Mouse (Mus musculus) heart, embryonic 16.5 days (tissue): ENCODE measurements at regions not wholly inside any gene's neighbourhood (a gene's known extent, or its start where the extent isn't known, plus 50 kb on each side); places are given as distances from the start of the nearest gene placed in this dataset.

Experiments used
- ATAC-seq: fragments of 200-750 bp; cut with Nextera tagmentation; replicated peaks from 2 replicates; pipeline ENCODE4 v1.8.0; 2017; ENCODE audit warnings: moderate number of reproducible peaks; ENCODE audit not compliant: insufficient read depth, low FRiP score; ENCODE audit errors: extremely low read depth
- H3K27ac ChIP-seq: fragments of 300-500 bp; sonication (generic); 2 replicates; pipeline ENCODE4 v1.5.1; 2014; ENCODE audit warnings: mild to moderate bottlenecking, low read length, control low read depth, moderate library complexity
- H3K27me3 ChIP-seq: fragments of 300-500 bp; sonication (generic); 2 replicates; pipeline ENCODE4 v1.6.1; 2014; ENCODE audit warnings: low read length, mixed read lengths; ENCODE audit not compliant: control insufficient read depth, insufficient read depth
- H3K36me3 ChIP-seq: fragments of 300-500 bp; sonication (generic); 2 replicates; pipeline ENCODE4 v1.6.1; 2014; ENCODE audit not compliant: control insufficient read depth, insufficient read depth
- H3K4me1 ChIP-seq: fragments of 300-500 bp; sonication (generic); 2 replicates; pipeline ENCODE4 v1.6.1; 2014; ENCODE audit warnings: low read length, mixed read lengths; ENCODE audit not compliant: control insufficient read depth, insufficient read depth
- H3K4me2 ChIP-seq: fragments of 300-500 bp; sonication (generic); 2 replicates; pipeline ENCODE4 v1.6.1; 2014; ENCODE audit warnings: low read depth, mild to moderate bottlenecking, control low read depth, low read length
- H3K4me3 ChIP-seq: fragments of 300-500 bp; sonication (generic); 2 replicates; pipeline ENCODE4 v1.5.1; 2014; ENCODE audit warnings: mild to moderate bottlenecking, control low read depth, low read length
- H3K9ac ChIP-seq: fragments of 300-500 bp; sonication (generic); 2 replicates; pipeline ENCODE4 v1.6.1; 2014; ENCODE audit warnings: low read length, control low read depth
- H3K9me3 ChIP-seq: fragments of 300-500 bp; sonication (generic); replicated peaks from 2 replicates; pipeline ENCODE4 v1.6.1; 2016; ENCODE audit warnings: low read length; ENCODE audit not compliant: control insufficient read depth
- WGBS: fragments of 180-500 bp; shearing (Covaris S2); extraction: QIAGEN DNeasy Blood & Tissue Kit; methylation state at CpG from one replicate; pipeline ENCODE4 v1.1.7; 2014; 5-methylcytosine and 5-hydroxymethylcytosine counted together

DNA sequence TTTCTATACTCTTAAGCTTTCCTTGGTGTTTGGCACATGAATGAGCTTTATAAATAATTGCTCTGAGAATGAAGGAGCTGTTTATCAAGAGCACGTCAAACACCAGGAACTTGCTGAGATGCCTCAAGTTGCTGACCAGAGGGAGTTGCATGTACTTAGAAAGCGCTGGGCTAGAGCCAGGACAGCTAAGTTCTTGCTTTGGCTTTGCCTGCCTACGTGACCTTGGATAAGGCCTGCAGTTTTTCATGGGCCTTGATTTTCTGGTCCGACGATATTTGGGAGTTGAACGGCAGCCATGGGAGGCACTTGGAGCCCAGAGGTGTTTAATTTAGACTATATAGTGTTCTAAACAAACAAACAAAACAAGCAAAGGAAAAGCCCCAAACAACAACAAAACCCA, 62.4 kb downstream of the Foxd1 start:
- Histone ChIP-seq H3K4me2 (no peak overlapping the region), H3K27me3 (peaks cover 3% of the 10 kb centered on the region; the same call in 1 of the 2 replicates), H3K9ac (no peak overlapping the region), H3K36me3 (no peaks in the 10 kb centered on the region), H3K4me1 (peaks cover 3% of the 10 kb centered on the region; the same call in 1 of the 2 replicates), H3K9me3 (no peaks in the 10 kb centered on the region), H3K4me3 (no peak overlapping the region), H3K27ac (no peak overlapping the region)
- WGBS, result 67% methylated on average over 6 of the region's 6 CpGs
- no peak for ATAC-seq

DNA sequence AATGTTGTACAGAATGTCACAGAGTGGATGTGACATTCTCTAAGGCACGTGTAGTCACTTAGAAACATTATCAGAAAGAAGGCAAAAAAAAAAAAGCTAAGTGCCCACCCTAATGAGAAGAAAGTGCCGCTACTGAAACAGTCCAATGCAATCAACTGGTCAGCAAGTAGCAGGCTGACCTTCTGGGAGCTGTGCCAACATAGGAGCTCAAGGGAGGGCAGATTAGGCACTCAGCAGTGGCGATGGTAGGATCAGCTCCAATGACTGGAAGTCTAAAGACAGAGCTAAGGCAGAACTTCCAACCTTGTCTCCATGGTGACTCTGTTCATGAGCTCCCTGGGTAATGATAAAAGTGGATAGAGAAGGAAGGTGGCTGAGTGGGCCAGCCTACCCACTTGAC, 60.8 kb downstream of the Foxd1 start:
- 21% methylated on average over 3 of the region's 3 CpGs for WGBS
- no peak overlapping the region for H3K27ac ChIP-seq
- H3K9me3 ChIP-seq, result no peaks in the 10 kb centered on the region
- H3K4me1 ChIP-seq, result peaks cover 3% of the 10 kb centered on the region; the same call in 1 of the 2 replicates
- H3K27me3 ChIP-seq, result peaks cover 9% of the 10 kb centered on the region; the same call in 1 of the 2 replicates
- H3K36me3 ChIP-seq, result no peaks in the 10 kb centered on the region
- no peak overlapping the region for H3K4me3 ChIP-seq
- H3K4me2 ChIP-seq, result no peak overlapping the region
- H3K9ac ChIP-seq, result no peak overlapping the region
- no peak for ATAC-seq

DNA sequence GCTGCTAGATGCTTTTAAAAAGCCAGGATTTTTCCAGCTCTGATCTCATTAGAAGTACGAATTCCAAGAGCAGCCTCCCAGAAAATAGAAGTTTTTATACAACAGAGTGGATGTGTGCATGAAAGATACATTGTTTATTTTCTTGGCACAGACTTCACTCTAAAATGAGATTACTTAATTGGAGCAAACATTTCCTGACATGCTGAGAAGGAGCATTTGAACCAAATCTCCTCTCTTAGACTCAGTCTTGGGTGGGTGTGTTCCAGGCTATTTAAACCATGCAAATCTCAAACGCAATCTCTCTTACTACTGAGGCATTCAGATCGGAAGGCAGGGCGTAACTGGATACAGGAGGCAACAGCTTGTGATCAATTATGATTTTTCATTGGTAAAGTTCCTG, 59.2 kb downstream of the Foxd1 start:
- WGBS, result 53% methylated on average over 4 of the region's 4 CpGs
- H3K27me3 ChIP-seq, result peaks cover 9% of the 10 kb centered on the region; the same call in 1 of the 2 replicates
- H3K9me3 ChIP-seq, result no peaks in the 10 kb centered on the region
- no peak overlapping the region for H3K9ac ChIP-seq
- H3K27ac ChIP-seq, result no peak overlapping the region
- peaks cover 3% of the 10 kb centered on the region; the same call in 1 of the 2 replicates for H3K4me1 ChIP-seq
- no peaks in the 10 kb centered on the region for H3K36me3 ChIP-seq
- no peak overlapping the region for H3K4me3 ChIP-seq
- ATAC-seq, result no peak
- no peak overlapping the region for H3K4me2 ChIP-seq
